Mouse (Mus musculus) bone marrow, adult 2 months (tissue): ENCODE data around the gene Btbd19. TPM values are rescaled to one million over a fixed set of nuclear protein-coding genes. Genes with fewer than 3 reads are reported as not detected.

ENCODE experiments used
- H3K27ac ChIP-seq: fragments of 200-500 bp; 2 replicates; pipeline ENCODE4 v1.5.1; 2012; ENCODE audit warnings: low read depth, mild to moderate bottlenecking, control low read depth, inconsistent platforms, low read length; ENCODE audit not compliant: control insufficient read depth, poor library complexity, insufficient read depth
- H3K4me1 ChIP-seq: fragments of 200-500 bp; 2 replicates; pipeline ENCODE4 v1.6.1; 2011; ENCODE audit warnings: low read length; ENCODE audit not compliant: control insufficient read depth, insufficient read depth
- H3K4me3 ChIP-seq: fragments of 200-500 bp; replicated peaks from 2 replicates; pipeline ENCODE3; 2011; ENCODE audit warnings: mild to moderate bottlenecking, low read depth, low read length, control low read depth; ENCODE audit not compliant: control insufficient read depth
- CTCF ChIP-seq: fragments of 200-500 bp; IDR thresholded peaks from 2 replicates; pipeline ENCODE4 v1.5.1; 2011; ENCODE audit warnings: low read length, control low read depth; ENCODE audit not compliant: control insufficient read depth, insufficient read depth
- POLR2A ChIP-seq: fragments of 200-500 bp; IDR thresholded peaks from 2 replicates; pipeline ENCODE4 v1.6.1; 2011; ENCODE audit warnings: low read depth, mild to moderate bottlenecking, control low read depth, low read length, borderline replicate concordance; ENCODE audit not compliant: control insufficient read depth
- WGBS: fragments of 180-500 bp; shearing (Covaris S2); methylation state at CpG from one replicate; pipeline ENCODE4 v1.1.7; 2018; 5-methylcytosine and 5-hydroxymethylcytosine counted together
- polyA plus RNA-seq: library from polyadenylated mRNA; stranded (reverse); fragments of >200 nt; gene quantifications from 2 replicates; pipeline ENCODE4 v1.2.4, GENCODE M21; 2011; ENCODE audit warnings: low replicate concordance; ENCODE audit not compliant: missing spikeins, insufficient read depth, insufficient read length

The Btbd19 gene
- polyA plus RNA-seq, 1 experiment: 7.0 TPM

- 93% methylated on average over 1 of the region's 1 CpGs for WGBS
- no peak for TF ChIP-seq POLR2A
- TF ChIP-seq CTCF: peak; percentile 34; the same call in 1 of the 2 replicates
- Histone ChIP-seq H3K27ac (no peak overlapping the region), H3K4me1 (peaks cover 1% of the 10 kb centered on the region; the same call in 1 of the 2 replicates), H3K4me3 (no peak overlapping the region)
Measured at GRCm38 (mm10) chr4:117113237-117113636, 12.3 kb downstream of the Btbd19 start.

- no peak for TF ChIP-seq CTCF
- no peak for TF ChIP-seq POLR2A
- WGBS: 72% methylated on average over 11 of the region's 11 CpGs
- Histone ChIP-seq H3K4me1 (no peaks in the 10 kb centered on the region), H3K27ac (no peak overlapping the region), H3K4me3 (no peak overlapping the region)
Measured at GRCm38 (mm10) chr4:117110985-117111384, 14.5 kb downstream of the Btbd19 start.

- Histone ChIP-seq H3K4me3 (no peak overlapping the region), H3K27ac (no peak overlapping the region), H3K4me1 (no peaks in the 10 kb centered on the region)
- no peak for TF ChIP-seq POLR2A
- no peak for TF ChIP-seq CTCF
- 87% methylated on average over 13 of the region's 13 CpGs for WGBS
Measured at GRCm38 (mm10) chr4:117110249-117110648, 15.3 kb downstream of the Btbd19 start.

DNA sequence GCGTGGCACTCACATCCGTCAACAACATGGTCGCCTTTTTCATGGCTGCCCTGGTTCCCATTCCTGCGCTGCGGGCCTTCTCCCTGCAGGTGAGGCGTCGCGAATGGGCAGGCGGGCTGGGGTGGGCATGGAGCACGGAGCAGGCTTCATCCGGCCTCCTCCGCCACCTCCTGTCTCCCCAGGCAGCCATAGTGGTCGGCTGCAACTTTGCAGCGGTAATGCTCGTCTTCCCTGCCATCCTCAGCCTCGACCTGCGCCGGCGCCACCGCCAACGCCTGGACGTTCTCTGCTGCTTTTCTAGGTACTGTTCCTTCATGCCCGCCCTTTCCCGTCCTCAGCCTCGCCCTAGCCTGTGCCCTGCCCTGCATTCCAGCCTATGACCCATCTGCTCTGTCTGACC lies 16.2 kb downstream of the Btbd19 start:
- H3K27ac ChIP-seq: no peak overlapping the region
- H3K4me1 ChIP-seq: no peaks in the 10 kb centered on the region
- H3K4me3 ChIP-seq: no peak overlapping the region
- WGBS: 91% methylated on average over 25 of the region's 25 CpGs
- TF ChIP-seq POLR2A (no peak), CTCF (no peak)

DNA sequence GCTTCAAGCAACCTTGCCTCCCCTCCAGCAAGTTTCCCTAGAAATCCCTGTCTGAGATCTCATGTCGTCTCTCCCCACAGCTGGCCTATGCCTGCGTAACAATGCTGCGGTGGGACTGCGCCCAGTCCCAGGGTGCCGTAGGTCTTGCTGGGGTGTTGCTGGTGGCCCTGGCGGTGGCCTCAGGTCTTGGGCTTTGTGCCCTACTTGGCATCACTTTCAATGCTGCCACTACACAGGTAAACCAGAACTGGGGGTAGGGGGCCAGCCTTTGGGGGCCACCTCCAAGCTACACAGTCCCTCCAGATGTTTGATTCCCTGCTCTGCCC lies 17.0 kb downstream of the Btbd19 start:
- WGBS: 91% methylated on average over 6 of the region's 6 CpGs
- H3K4me3 ChIP-seq: no peak overlapping the region
- TF ChIP-seq POLR2A: no peak
- TF ChIP-seq CTCF: no peak

DNA sequence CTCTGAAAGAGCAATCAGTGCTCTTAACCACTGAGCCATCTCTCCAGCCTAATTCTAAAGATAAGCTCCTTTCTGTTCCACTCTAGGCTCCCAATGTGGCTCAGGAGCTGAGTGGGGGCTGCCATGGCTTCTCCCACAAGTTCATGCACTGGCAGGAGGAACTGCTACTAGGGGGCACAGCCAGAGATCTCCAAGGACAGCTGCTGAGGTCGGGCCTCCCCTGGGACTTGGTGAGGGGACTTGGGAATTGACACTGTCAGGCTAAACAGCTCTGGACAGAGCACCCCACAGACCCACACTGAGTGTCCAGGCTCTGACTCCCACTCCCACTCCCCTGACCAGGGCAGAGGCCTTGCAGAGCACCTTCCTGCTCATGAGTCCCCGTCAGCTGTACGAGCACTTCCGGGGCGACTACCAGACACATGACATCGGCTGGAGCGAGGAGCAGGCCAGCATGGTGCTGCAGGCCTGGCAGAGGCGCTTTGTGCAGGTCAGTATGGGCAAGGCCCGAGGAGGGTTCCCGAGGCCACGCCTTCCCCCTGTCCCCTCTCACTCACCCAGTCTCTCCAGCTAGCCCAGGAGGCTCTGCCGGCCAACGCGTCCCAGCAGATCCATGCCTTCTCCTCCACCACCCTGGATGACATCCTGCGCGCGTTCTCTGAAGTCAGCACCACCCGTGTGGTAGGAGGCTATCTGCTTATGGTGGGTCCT lies 17.6 kb downstream of the Btbd19 start:
- 85% methylated on average over 18 of the region's 18 CpGs for WGBS
- H3K4me3 ChIP-seq: no peak overlapping the region
- no peaks in the 10 kb centered on the region for H3K4me1 ChIP-seq
- no peak overlapping the region for H3K27ac ChIP-seq
- TF ChIP-seq POLR2A: no peak
- TF ChIP-seq CTCF: no peak

More for the DNA sequence above, 17.0 kb downstream of the Btbd19 start:
- no peak overlapping the region for H3K27ac ChIP-seq
- H3K4me1 ChIP-seq: no peaks in the 10 kb centered on the region

DNA sequence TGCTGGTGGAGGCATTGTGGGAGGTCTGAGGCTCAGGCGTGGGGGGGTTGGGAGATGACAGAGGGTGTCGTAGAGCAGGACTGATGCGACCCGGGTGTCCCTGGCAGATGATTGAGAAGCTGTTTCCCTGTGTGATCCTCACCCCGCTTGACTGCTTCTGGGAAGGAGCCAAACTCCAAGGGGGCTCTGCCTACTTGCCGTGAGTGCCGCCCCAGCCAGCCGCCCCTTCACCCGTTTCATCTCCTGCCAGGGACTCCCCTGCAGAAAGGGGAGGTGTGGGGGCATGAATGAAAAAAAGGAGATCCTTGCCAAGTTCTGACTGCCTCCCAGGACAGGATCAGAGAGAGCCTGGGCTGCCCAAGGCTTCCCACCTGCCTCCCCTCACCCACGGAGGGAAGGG lies 20.4 kb downstream of the Btbd19 start:
- no peak overlapping the region for H3K27ac ChIP-seq
- WGBS: 77% methylated on average over 10 of the region's 10 CpGs

GRCm38 (mm10) chr4:117104672-117105071 lies 20.9 kb downstream of the Btbd19 start:
- TF ChIP-seq CTCF (peak; percentile 22; the same call in 1 of the 2 replicates), POLR2A (no peak)
- Histone ChIP-seq H3K27ac (no peak overlapping the region), H3K4me1 (peaks cover 6% of the 10 kb centered on the region; the same call in 1 of the 2 replicates), H3K4me3 (no peak overlapping the region)
- 59% methylated on average over 10 of the region's 10 CpGs for WGBS

More for the DNA sequence above, 20.4 kb downstream of the Btbd19 start:
- Histone ChIP-seq H3K4me3 (no peak overlapping the region), H3K4me1 (peaks cover 4% of the 10 kb centered on the region; the same call in 1 of the 2 replicates)
- TF ChIP-seq CTCF (no peak), POLR2A (no peak)

DNA sequence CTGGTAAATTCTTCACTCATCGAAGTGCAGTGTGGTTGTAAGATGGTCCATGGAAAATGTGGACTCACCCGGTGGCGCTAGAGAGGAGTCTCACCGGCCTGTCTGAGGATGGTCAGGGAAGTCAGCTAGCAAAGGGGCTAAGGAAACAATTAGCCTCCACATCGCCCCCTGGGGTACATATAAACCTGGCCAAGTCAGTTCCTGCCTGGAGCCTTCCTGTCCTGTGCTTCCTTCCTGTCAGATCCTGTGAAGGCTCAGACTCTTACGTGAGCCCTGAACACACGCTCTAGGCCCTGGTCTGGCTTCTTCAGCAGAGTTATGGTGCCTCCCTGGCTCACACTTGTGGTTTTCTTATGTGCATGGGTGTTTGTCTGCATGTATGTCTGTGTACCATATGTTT lies 24.3 kb downstream of the Btbd19 start:
- 50% methylated on average over 7 of the region's 7 CpGs for WGBS

More for the DNA sequence above, 24.3 kb downstream of the Btbd19 start:
- Histone ChIP-seq H3K4me3 (no peak overlapping the region), H3K4me1 (peaks cover 6% of the 10 kb centered on the region; the same call in 1 of the 2 replicates), H3K27ac (no peak overlapping the region)
- peak; percentile 33; the same call in 1 of the 2 replicates for TF ChIP-seq CTCF
- TF ChIP-seq POLR2A: no peak
